Mouse (Mus musculus): Measurements from ENCODE around the gene Dgkk. TPM values are rescaled to one million over a fixed set of nuclear protein-coding genes. Genes with fewer than 3 reads are reported as not detected.
"Not testable (repeated sequence)": the region's sequence is repeated elsewhere in the genome, so short reads cannot be mapped to it uniquely, and the experiment has no call there.

Gene Dgkk
- polyA plus RNA-seq, 1 experiment from 2014 or later, result 5.4 TPM

DNA sequence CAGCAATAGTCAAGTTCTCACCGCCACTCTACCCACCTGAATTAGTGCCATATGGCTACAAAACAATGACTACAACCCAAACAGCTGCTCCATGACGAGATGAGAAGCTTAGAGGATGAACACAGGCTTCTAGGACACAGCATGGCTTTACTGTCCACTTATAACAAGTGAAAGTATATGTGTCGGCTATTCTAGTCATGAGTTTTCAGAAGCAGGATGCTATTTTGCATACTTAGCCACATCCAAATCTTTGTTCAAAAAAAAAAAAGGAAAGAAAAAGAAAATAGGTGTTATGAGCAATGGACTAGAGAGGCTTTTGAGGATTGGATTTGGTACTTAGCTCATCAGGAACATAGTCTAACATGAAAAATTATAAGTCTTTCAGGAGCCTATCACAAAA, 74.4 kb downstream of the Dgkk start:
- Histone ChIP-seq H3K4me2 (no peak overlapping the region), H3K4me3 (ENCODE audit: low read depth, low read length) (no peak overlapping the region), H3K36me3 (ENCODE audit: control insufficient read depth, insufficient read depth, low read length) (no peaks in the 10 kb centered on the region), H3K27me3 (ENCODE audit: control insufficient read depth, insufficient read depth, low read length) (no peaks in the 10 kb centered on the region), H3K27ac (ENCODE audit: low read depth, low read length) (no peak overlapping the region), H3K4me1 (ENCODE audit: control insufficient read depth, insufficient read depth, low read length) (no peaks in the 10 kb centered on the region), H3K9ac (ENCODE audit: low read depth, low read length) (no peak overlapping the region), H3K9me3 (replicated peaks; ENCODE audit: control insufficient read depth, low read length) (no peaks in the 10 kb centered on the region)
- WGBS (ENCODE audit: insufficient replicate concordance), result 56% methylated on average over 3 of the region's 3 CpGs
- no peak for ATAC-seq (replicated peaks; ENCODE audit: insufficient number of reproducible peaks, low FRiP score, low TSS enrichment)

DNA sequence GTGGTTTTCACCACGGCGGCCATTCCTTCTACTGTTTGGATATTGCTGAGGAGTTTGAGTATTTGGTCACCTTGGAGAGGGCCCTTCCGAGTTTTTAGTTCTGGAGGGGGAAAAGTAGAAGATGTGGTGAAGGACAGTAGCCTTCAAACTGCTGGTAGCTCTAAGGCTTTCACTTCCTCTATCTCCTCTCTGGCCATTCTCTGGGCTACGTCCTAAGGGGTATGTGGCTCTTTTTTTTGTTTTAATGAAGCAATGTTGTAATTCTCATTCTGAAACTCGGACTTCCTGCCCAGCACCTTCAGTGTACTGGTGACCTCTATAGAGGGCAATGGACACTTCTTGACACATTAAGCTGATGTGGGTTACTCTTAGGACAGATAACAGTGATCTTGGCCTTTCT, 75.0 kb downstream of the Dgkk start:
- no peak for ATAC-seq (replicated peaks; ENCODE audit: insufficient number of reproducible peaks, low FRiP score, low TSS enrichment)
- H3K4me1 ChIP-seq (ENCODE audit: control insufficient read depth, insufficient read depth, low read length), result no peaks in the 10 kb centered on the region
- no peaks in the 10 kb centered on the region for H3K9me3 ChIP-seq (replicated peaks; ENCODE audit: control insufficient read depth, low read length)
- H3K4me2 ChIP-seq, result no peak overlapping the region
- no peak overlapping the region for H3K4me3 ChIP-seq (ENCODE audit: low read depth, low read length)
- no peaks in the 10 kb centered on the region for H3K27me3 ChIP-seq (ENCODE audit: control insufficient read depth, insufficient read depth, low read length)
- H3K27ac ChIP-seq (ENCODE audit: low read depth, low read length), result no peak overlapping the region
- no peak overlapping the region for H3K9ac ChIP-seq (ENCODE audit: low read depth, low read length)
- H3K36me3 ChIP-seq (ENCODE audit: control insufficient read depth, insufficient read depth, low read length), result no peaks in the 10 kb centered on the region
- WGBS (ENCODE audit: insufficient replicate concordance), result 79% methylated on average over 5 of the region's 5 CpGs

GRCm38 (mm10) chrX:6893933-6894332, 114.8 kb downstream of the Dgkk start:
- no peak overlapping the region for H3K9ac ChIP-seq (ENCODE audit: low read depth, low read length)
- H3K4me3 ChIP-seq (ENCODE audit: low read depth, low read length), result no peak overlapping the region
- H3K4me2 ChIP-seq, result peak overlapping the region; percentile 19; the same call in 1 of the 2 replicates
- peak overlapping the region; percentile 46; the same call in 1 of the 2 replicates for H3K27ac ChIP-seq (ENCODE audit: low read depth, low read length)
- 43% methylated on average over 5 of the region's 5 CpGs for WGBS (ENCODE audit: insufficient replicate concordance)
- H3K36me3 ChIP-seq (ENCODE audit: control insufficient read depth, insufficient read depth, low read length), result no peaks in the 10 kb centered on the region
- no peak for ATAC-seq (replicated peaks; ENCODE audit: insufficient number of reproducible peaks, low FRiP score, low TSS enrichment)
- no peaks in the 10 kb centered on the region for H3K9me3 ChIP-seq (replicated peaks; ENCODE audit: control insufficient read depth, low read length)
- no peaks in the 10 kb centered on the region for H3K27me3 ChIP-seq (ENCODE audit: control insufficient read depth, insufficient read depth, low read length)
- no peaks in the 10 kb centered on the region for H3K4me1 ChIP-seq (ENCODE audit: control insufficient read depth, insufficient read depth, low read length)

DNA sequence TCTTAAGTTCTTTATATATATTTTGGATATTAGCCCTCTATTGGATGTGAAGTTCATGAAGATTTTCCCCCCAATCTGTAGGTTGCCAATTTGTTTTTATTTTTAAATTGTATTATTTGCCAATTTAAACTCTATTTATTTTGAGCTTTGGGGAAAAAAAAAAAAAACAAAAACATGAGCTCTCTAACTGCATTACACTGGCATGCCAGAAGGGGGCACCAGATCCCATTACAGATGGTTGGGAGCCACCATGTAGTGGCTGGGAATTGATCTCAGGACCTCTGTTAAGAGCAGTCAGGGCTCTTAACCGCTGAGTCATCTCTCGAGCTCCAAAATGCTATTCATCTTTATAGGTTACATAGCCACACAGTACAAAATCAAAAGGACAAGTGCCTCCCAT, 131.9 kb downstream of the Dgkk start:
- H3K36me3 ChIP-seq (ENCODE audit: control insufficient read depth, insufficient read depth, low read length), result no peaks in the 10 kb centered on the region
- H3K4me3 ChIP-seq (ENCODE audit: low read depth, low read length), result no peak overlapping the region
- no peak overlapping the region for H3K27ac ChIP-seq (ENCODE audit: low read depth, low read length)
- H3K9ac ChIP-seq (ENCODE audit: low read depth, low read length), result no peak overlapping the region
- no peaks in the 10 kb centered on the region for H3K27me3 ChIP-seq (ENCODE audit: control insufficient read depth, insufficient read depth, low read length)
- H3K4me1 ChIP-seq (ENCODE audit: control insufficient read depth, insufficient read depth, low read length), result no peaks in the 10 kb centered on the region
- H3K4me2 ChIP-seq, result no peak overlapping the region
- no peaks in the 10 kb centered on the region for H3K9me3 ChIP-seq (replicated peaks; ENCODE audit: control insufficient read depth, low read length)
- no peak for ATAC-seq (replicated peaks; ENCODE audit: insufficient number of reproducible peaks, low FRiP score, low TSS enrichment)
- whole genome bisulfite sequencing (ENCODE audit: insufficient replicate concordance), result 79% methylated on average over 2 of the region's 2 CpGs

DNA sequence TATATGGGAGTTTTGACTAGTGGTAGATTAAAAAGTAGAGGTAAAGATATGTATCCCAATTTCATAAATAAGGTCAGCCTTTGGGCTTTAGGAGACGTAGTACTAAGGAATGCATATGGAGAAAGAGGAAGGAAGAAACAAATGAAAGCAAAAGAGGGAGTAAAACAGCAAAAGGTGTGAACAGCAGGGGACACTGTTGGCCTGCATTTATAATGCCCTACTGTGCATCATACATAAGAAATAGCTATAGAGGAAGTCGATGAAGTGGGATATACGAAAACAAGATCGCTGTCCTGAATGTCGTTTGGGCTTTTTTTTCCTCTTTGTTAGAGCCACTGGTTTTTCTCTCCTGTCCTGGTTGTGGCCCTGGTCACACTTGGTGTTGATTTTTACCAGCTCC, 143.1 kb downstream of the Dgkk start:
- Histone ChIP-seq H3K4me1 (ENCODE audit: control insufficient read depth, insufficient read depth, low read length) (no peaks in the 10 kb centered on the region), H3K9ac (ENCODE audit: low read depth, low read length) (no peak overlapping the region), H3K4me3 (ENCODE audit: low read depth, low read length) (no peak overlapping the region), H3K27me3 (ENCODE audit: control insufficient read depth, insufficient read depth, low read length) (no peaks in the 10 kb centered on the region), H3K4me2 (no peak overlapping the region), H3K36me3 (ENCODE audit: control insufficient read depth, insufficient read depth, low read length) (no peaks in the 10 kb centered on the region), H3K9me3 (replicated peaks; ENCODE audit: control insufficient read depth, low read length) (no peaks in the 10 kb centered on the region), H3K27ac (ENCODE audit: low read depth, low read length) (no peak overlapping the region)
- 59% methylated on average over 5 of the region's 5 CpGs for WGBS (ENCODE audit: insufficient replicate concordance)
- no peak for ATAC-seq (replicated peaks; ENCODE audit: insufficient number of reproducible peaks, low FRiP score, low TSS enrichment)

DNA sequence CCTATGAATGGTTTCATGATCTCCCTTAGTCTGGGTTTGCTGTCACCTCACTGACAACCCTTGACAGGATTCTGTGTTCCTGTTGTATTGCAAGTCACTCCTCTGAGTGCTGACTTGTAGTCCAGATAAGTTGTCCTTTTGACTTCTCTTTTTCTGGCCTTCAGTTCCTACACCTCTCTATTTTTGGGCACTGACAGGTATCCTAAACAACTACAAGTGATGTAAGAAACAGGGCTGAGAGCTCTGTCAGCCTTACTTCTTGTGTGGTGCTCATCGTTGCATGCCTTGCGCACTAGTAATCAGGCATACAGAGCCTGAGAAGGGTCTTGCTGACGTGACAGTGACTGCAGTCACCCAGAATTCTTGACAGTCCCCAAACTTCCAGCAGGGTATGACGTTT, 147.1 kb downstream of the Dgkk start:
- H3K9ac ChIP-seq (ENCODE audit: low read depth, low read length), result no peak overlapping the region
- no peaks in the 10 kb centered on the region for H3K4me1 ChIP-seq (ENCODE audit: control insufficient read depth, insufficient read depth, low read length)
- H3K4me2 ChIP-seq, result no peak overlapping the region
- no peaks in the 10 kb centered on the region for H3K9me3 ChIP-seq (replicated peaks; ENCODE audit: control insufficient read depth, low read length)
- H3K27me3 ChIP-seq (ENCODE audit: control insufficient read depth, insufficient read depth, low read length), result no peaks in the 10 kb centered on the region
- WGBS (ENCODE audit: insufficient replicate concordance), result 48% methylated on average over 4 of the region's 4 CpGs
- no peaks in the 10 kb centered on the region for H3K36me3 ChIP-seq (ENCODE audit: control insufficient read depth, insufficient read depth, low read length)
- no peak overlapping the region for H3K27ac ChIP-seq (ENCODE audit: low read depth, low read length)
- ATAC-seq (replicated peaks; ENCODE audit: insufficient number of reproducible peaks, low FRiP score, low TSS enrichment), result peak; percentile 63
- H3K4me3 ChIP-seq (ENCODE audit: low read depth, low read length), result no peak overlapping the region

DNA sequence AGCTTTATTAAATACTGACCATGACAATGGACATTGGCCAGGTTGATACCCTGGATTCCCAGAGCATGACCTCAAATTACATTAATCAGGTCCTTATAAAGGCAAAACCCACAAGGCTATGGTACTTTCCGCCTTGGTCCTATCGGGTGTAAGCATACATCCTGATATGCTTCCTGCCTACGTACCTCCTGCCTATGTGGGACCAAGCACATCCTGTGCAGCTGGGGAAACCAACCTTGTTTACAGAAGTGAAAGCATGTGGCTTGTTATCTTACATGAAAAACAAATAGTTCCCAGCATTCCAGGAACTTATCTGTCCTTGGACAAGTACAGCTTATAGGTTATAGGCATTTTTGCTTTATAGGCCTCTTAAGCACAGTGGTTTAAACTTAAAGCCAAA, 189.5 kb downstream of the Dgkk start:
- Histone ChIP-seq H3K9me3 (replicated peaks; ENCODE audit: control insufficient read depth, low read length) (no peaks in the 10 kb centered on the region), H3K36me3 (ENCODE audit: control insufficient read depth, insufficient read depth, low read length) (no peaks in the 10 kb centered on the region), H3K4me2 (no peak overlapping the region), H3K4me1 (ENCODE audit: control insufficient read depth, insufficient read depth, low read length) (no peaks in the 10 kb centered on the region), H3K9ac (ENCODE audit: low read depth, low read length) (no peak overlapping the region), H3K27ac (ENCODE audit: low read depth, low read length) (no peak overlapping the region), H3K27me3 (ENCODE audit: control insufficient read depth, insufficient read depth, low read length) (no peaks in the 10 kb centered on the region), H3K4me3 (ENCODE audit: low read depth, low read length) (no peak overlapping the region)
- ATAC-seq (replicated peaks; ENCODE audit: insufficient number of reproducible peaks, low FRiP score, low TSS enrichment), result no peak
- 61% methylated on average over 3 of the region's 3 CpGs for WGBS (ENCODE audit: insufficient replicate concordance)

- H3K9me3 ChIP-seq (replicated peaks; ENCODE audit: control insufficient read depth, low read length), result no peaks in the 10 kb centered on the region
- H3K27me3 ChIP-seq (ENCODE audit: control insufficient read depth, insufficient read depth, low read length), result no peaks in the 10 kb centered on the region
- no peaks in the 10 kb centered on the region for H3K4me1 ChIP-seq (ENCODE audit: control insufficient read depth, insufficient read depth, low read length)
- H3K27ac ChIP-seq (ENCODE audit: low read depth, low read length), result no peak overlapping the region
- 76% methylated on average over 1 of the region's 1 CpGs for WGBS (ENCODE audit: insufficient replicate concordance)
- H3K36me3 ChIP-seq (ENCODE audit: control insufficient read depth, insufficient read depth, low read length), result no peaks in the 10 kb centered on the region
- ATAC-seq (replicated peaks; ENCODE audit: insufficient number of reproducible peaks, low FRiP score, low TSS enrichment), result no peak
- no peak overlapping the region for H3K4me3 ChIP-seq (ENCODE audit: low read depth, low read length)
- H3K4me2 ChIP-seq, result no peak overlapping the region
- no peak overlapping the region for H3K9ac ChIP-seq (ENCODE audit: low read depth, low read length)
Measured at GRCm38 (mm10) chrX:6971956-6972355, 192.8 kb downstream of the Dgkk start.

DNA sequence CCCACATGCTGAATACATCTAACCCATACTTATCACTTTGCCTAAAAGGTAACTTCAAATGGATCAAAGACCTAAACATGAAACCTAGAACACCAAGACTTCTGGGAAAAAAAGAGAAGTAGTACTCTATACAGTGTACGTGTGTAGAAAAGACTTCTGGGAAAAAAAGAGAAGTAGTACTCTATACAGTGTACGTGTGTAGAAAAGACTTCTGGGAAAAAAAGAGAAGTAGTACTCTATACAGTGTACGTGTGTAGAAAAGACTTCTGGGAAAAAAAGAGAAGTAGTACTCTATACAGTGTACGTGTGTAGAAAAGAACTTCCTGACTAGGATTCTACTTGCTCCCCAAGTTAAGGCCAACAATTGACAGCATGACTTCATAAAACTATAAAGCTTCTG, 204.8 kb downstream of the Dgkk start:
- WGBS (ENCODE audit: insufficient replicate concordance), result 94% methylated on average over 2 of the region's 4 CpGs
- not testable (repeated sequence) for H3K9ac ChIP-seq (ENCODE audit: low read depth, low read length); H3K27me3 ChIP-seq (ENCODE audit: control insufficient read depth, insufficient read depth, low read length); H3K36me3 ChIP-seq (ENCODE audit: control insufficient read depth, insufficient read depth, low read length); H3K27ac ChIP-seq (ENCODE audit: low read depth, low read length); ATAC-seq (replicated peaks; ENCODE audit: insufficient number of reproducible peaks, low FRiP score, low TSS enrichment); H3K4me1 ChIP-seq (ENCODE audit: control insufficient read depth, insufficient read depth, low read length); H3K9me3 ChIP-seq (replicated peaks; ENCODE audit: control insufficient read depth, low read length); H3K4me2 ChIP-seq; H3K4me3 ChIP-seq (ENCODE audit: low read depth, low read length)

All from heart, embryonic 11.5 days (tissue).